Mouse (Mus musculus): ENCODE measurements around the gene Zfp983.
"Not testable (repeated sequence)": the region's sequence is repeated elsewhere in the genome, so short reads cannot be mapped to it uniquely, and the experiment has no call there.

DNA sequence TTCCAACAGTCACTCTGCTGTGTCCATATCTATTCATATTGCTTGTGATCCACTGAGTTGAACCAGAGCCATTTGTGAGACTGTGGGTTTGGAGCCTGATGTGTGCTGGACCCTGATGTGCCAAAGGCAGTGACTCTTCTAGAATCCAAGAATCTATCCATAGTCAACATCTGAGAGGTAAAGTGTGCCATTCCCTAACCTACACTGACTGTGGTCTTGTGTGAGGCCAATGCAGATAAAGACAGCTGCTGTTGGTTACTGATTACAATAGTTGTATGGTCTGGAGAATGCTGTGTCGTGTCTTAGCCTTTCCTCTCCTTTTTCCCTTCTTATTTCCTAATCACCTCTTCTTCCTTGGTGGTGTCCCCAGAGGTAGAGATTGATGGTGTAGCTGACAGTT is 28.4 kb downstream of the Zfp983 start:
- not testable (repeated sequence) for TF ChIP-seq CTCF (conservative IDR thresholded peaks at IDR 0.05 in 1 of 2, IDR thresholded peaks at IDR 0.05 in 1 of 2; ENCODE audit: low read depth in 2 of 2, low read length in 2 of 2); MXI1 (IDR thresholded peaks at IDR 0.05; ENCODE audit: low read depth, low read length); CHD2 (IDR thresholded peaks at IDR 0.05; ENCODE audit: low read length); TBP (conservative IDR thresholded peaks at IDR 0.05; ENCODE audit: low read depth, low read length); EP300 (IDR thresholded peaks at IDR 0.05; ENCODE audit: low read length)

All from CH12.LX (cell line).